ENCODE assay signal across 27 mouse cellular contexts in genomic region chr16:43193631-43194239, GRCm38 (mm10).
DNase-seq lines count a peak whose midpoint lies in the region; ATAC-seq and TF ChIP-seq lines count a peak whose summit lies in the region.
"Had no signal": no experiment of that assay in that cellular context is flagged by ENCODE, and none has a peak within 500 bp of the region (broad histone marks: within the 10 kb centered on the region; RNA-seq: fewer than 3 reads in every experiment).

No protein-coding gene starts in this region.

- no peak overlapping the region for H3K9ac ChIP-seq in forebrain, embryonic 15.5 days (replicated peaks)
- H3K9ac ChIP-seq: embryonic facial prominence, embryonic 12.5 days; heart, embryonic 12.5 days; intestine, embryonic 15.5 days; limb, embryonic 13.5 days; lung, embryonic 15.5 days; midbrain, embryonic 12.5 days; neural tube, embryonic 12.5 days had no signal

- no peaks in the 10 kb centered on the region for H3K27me3 ChIP-seq in forebrain, embryonic 15.5 days
- H3K27me3 ChIP-seq: embryonic facial prominence, embryonic 12.5 days; heart, embryonic 12.5 days; intestine, embryonic 15.5 days; limb, embryonic 13.5 days; lung, embryonic 15.5 days; midbrain, embryonic 12.5 days; neural tube, embryonic 12.5 days had no signal

- TF ChIP-seq CTCF in left cerebral cortex, adult 2 months (IDR thresholded peaks at IDR 0.05), result no peak

- peaks cover 14% of the 10 kb centered on the region for H3K4me1 ChIP-seq in forebrain, embryonic 15.5 days
- H3K4me1 ChIP-seq: embryonic facial prominence, embryonic 12.5 days; heart, embryonic 12.5 days; intestine, embryonic 15.5 days; limb, embryonic 13.5 days; lung, embryonic 15.5 days had no signal

- 0 out of 2 replicates have a peak overlapping the region, but pooled peaks have one; percentile 8 for H3K4me2 ChIP-seq in forebrain, embryonic 15.5 days (replicated peaks)
- H3K4me2 ChIP-seq: embryonic facial prominence, embryonic 12.5 days; heart, embryonic 12.5 days; intestine, embryonic 15.5 days; limb, embryonic 13.5 days; liver, embryonic 11.5 days; lung, embryonic 15.5 days; midbrain, embryonic 12.5 days; neural tube, embryonic 12.5 days had no signal

- H3K4me3 ChIP-seq in left cerebral cortex, adult 2 months, result peak overlapping the region; percentile 10; the same call in 1 of the 2 replicates
- H3K4me3 ChIP-seq in forebrain, embryonic 15.5 days, result no peak overlapping the region
- H3K4me3 ChIP-seq: embryonic facial prominence, embryonic 12.5 days; heart, embryonic 12.5 days; intestine, embryonic 15.5 days; limb, embryonic 13.5 days; lung, embryonic 15.5 days; midbrain, embryonic 12.5 days; myocyte; neural tube, embryonic 12.5 days had no signal

- H3K36me3 ChIP-seq in forebrain, embryonic 15.5 days, result no peaks in the 10 kb centered on the region
- H3K36me3 ChIP-seq: embryonic facial prominence, embryonic 12.5 days; heart, embryonic 12.5 days; intestine, embryonic 15.5 days; limb, embryonic 13.5 days; lung, embryonic 15.5 days; midbrain, embryonic 12.5 days; neural tube, embryonic 12.5 days had no signal

- H3K27ac ChIP-seq in left cerebral cortex, adult 2 months, result no peak overlapping the region
- H3K27ac ChIP-seq in forebrain, embryonic 15.5 days (replicated peaks), result peak overlapping the region; percentile 68
- H3K27ac ChIP-seq: embryonic facial prominence, embryonic 12.5 days; intestine, embryonic 15.5 days; limb, embryonic 13.5 days; lung, embryonic 15.5 days; midbrain, embryonic 12.5 days; neural tube, embryonic 12.5 days had no signal

- peak; percentile 85 for ATAC-seq in frontal cortex, adult (ENCODE audit: low TSS enrichment)
- peak; percentile 69 for ATAC-seq in forebrain, embryonic 15.5 days (replicated peaks)
- ATAC-seq: CD4-positive, CD25-positive, alpha-beta regulatory T cell, adult 4 months; hindbrain, embryonic 16.5 days; intestine, embryonic 15.5 days had no signal

- 35% methylated on average over 6 of the region's 6 CpGs for WGBS in forebrain, embryonic 15.5 days

- DNase-seq in frontal cortex, postnatal 25 days (ENCODE audit: low spot score in 2 of 2), result no peak
- DNase-seq in left cerebral cortex, adult 2 months (ENCODE audit: extremely low spot score in 1 of 2, low spot score in 2 of 2), result no peak
- no peak for DNase-seq in left cerebral cortex, adult 8-10 months (ENCODE audit: low spot score in 2 of 2)
- DNase-seq in brain, adult 2 months (ENCODE audit: low read depth, low spot score), result peak; percentile 29
- no peak for DNase-seq in retina, postnatal 1 day
- DNase-seq in thymus, postnatal 4 days, result no peak
- DNase-seq: adrenal gland, postnatal 25 days; cerebellum, adult 8-10 months; cerebellum, postnatal 36 days; gastrocnemius, postnatal 25 days; heart, adult 18-20 months; heart, postnatal 4 days; kidney, adult 8-10 months; kidney, postnatal 10 days had no signal

- no peaks in the 10 kb centered on the region for H3K9me3 ChIP-seq in forebrain, embryonic 15.5 days
- H3K9me3 ChIP-seq: embryonic facial prominence, embryonic 12.5 days; heart, embryonic 12.5 days; intestine, embryonic 15.5 days; limb, embryonic 13.5 days; lung, embryonic 15.5 days; midbrain, embryonic 12.5 days; neural tube, embryonic 12.5 days had no signal

- intact Hi-C loops in left cerebral cortex, adult 2 months (cut with DNase I), result no loop called here
